Mouse (Mus musculus) megakaryocyte progenitor cell, adult 5-6 weeks (primary cell): Measurements from ENCODE around the gene Gse1. TPM values are rescaled to one million over a fixed set of nuclear protein-coding genes. Genes with fewer than 3 reads are reported as not detected.
"Not testable (repeated sequence)": the region's sequence is repeated elsewhere in the genome, so short reads cannot be mapped to it uniquely, and the experiment has no call there.

Experiments used
- ATAC-seq: replicated peaks from 2 replicates; pipeline ENCODE4 v1.8.0; 2016; ENCODE audit warnings: mild to moderate bottlenecking, moderate TSS enrichment, inconsistent platforms; ENCODE audit not compliant: poor library complexity
- total RNA-seq, 2 experiments: library from RNA; stranded (forward) in 1 of 2; stranded (reverse) in 1 of 2; fragments of 157-497, 149-512 nt in 1 of 2; fragments of 200-1000 nt in 1 of 2; gene quantifications; 2 replicates each; pipeline versions ENCODE4 v1.2.3 to v1.2.4; 2015 to 2017

The Gse1 gene
- total RNA-seq, 2 experiments from 2014 or later = 11.2 to 32.6 TPM

DNA sequence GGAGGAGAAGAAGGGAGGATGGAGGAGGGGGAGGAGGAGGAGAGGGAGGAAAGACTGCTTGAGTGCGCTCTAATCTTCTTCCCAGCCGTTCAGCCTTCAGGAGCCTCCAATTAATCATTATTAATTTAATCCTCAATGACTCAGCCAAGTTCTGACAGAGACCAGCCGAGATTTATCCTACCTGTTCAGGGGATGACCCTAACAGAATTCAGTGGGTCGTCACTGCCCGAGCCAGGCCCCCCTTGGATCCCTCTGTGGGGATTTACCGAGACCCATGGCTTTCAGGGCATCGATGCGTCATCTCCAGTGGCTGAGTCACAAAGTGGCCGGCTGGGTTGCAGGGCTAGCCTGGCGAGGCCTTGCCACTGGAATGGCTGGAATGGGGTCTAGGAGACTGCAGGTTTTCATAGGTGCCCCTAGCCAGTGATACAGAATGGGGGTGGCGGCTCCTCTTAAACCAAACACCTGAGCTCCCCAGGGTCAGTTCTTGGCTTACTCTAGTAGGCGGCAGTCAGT lies 90.3 kb downstream of the Gse1 start:
- ATAC-seq = no peak

DNA sequence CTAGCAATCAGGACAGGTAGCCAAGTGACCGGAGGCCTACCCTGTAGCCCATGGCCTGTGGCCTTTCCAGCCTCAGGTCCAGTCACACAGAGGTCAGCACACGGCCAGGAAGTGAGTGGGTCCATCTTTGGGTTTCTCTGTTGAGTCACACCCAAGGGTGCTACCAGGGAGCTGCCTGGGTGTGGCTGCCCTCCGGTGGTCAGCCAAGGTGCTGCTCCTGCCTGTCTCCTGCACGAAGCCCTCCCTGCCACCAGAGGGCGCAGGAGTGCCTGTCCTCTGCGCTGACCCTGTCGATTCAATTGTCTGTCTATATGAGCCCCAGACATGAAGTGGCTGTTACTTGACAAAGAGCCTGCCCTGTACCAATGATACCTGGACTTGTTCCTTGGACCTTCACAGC lies 91.2 kb downstream of the Gse1 start:
- peak; percentile 93 for ATAC-seq

DNA sequence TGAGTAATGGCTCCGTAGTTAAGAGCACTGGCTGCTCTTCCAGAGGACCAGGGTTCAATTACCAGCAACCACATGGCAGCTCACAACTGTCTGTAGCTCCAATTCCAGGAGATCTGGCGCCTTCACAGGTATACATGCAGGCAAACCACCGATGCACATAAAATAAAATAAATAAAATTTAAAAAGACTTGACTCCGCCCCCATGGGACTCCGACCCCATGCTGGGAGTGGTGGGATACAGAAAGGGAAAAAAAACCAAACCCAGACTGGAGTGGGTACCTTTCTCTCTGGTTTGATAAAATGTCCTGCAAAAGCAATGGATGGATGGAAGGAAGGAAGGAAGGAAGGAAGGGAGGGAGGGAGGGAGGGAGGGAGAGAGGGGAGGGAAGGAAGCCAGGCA lies 91.9 kb downstream of the Gse1 start:
- ATAC-seq = no peak

GRCm38 (mm10) chr8:120321724-120322123 lies 93.5 kb downstream of the Gse1 start:
- no peak for ATAC-seq

GRCm38 (mm10) chr8:120322956-120323448 lies 94.7 kb downstream of the Gse1 start:
- ATAC-seq = peak; percentile 28

- no peak for ATAC-seq
Observed at GRCm38 (mm10) chr8:120324555-120324954, 96.3 kb downstream of the Gse1 start.

DNA sequence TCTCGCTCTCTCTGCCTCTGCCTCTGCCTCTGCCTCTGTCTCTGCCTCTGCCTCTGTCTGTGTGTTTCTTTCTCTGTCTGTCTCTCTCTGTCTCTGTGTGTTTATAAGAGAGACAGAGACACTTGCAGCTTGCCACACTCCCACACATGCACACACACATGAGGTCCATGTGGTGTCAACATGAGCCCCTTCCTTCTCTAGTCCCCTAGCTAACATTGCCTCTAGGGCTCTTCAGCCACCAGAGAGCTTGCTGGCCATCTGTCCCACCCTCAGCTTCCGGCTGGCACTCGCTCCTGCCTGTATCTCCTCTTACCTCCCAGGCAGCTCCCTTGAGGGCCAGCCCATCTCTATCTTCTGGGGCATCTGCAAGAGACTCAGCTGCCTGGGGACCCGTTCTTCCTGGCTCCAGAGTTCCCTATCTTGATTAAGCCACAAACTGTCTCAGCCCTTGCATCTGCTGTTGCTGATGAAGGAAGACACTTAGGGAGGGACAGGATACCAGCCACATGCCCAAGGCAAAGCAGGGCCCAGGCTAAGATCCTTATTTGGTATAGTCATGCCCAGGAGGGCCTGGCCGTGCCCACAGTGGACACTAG lies 97.0 kb downstream of the Gse1 start:
- ATAC-seq = peak; percentile 67

- peak; percentile 35 for ATAC-seq
Observed at GRCm38 (mm10) chr8:120327131-120327554, 98.9 kb downstream of the Gse1 start.

DNA sequence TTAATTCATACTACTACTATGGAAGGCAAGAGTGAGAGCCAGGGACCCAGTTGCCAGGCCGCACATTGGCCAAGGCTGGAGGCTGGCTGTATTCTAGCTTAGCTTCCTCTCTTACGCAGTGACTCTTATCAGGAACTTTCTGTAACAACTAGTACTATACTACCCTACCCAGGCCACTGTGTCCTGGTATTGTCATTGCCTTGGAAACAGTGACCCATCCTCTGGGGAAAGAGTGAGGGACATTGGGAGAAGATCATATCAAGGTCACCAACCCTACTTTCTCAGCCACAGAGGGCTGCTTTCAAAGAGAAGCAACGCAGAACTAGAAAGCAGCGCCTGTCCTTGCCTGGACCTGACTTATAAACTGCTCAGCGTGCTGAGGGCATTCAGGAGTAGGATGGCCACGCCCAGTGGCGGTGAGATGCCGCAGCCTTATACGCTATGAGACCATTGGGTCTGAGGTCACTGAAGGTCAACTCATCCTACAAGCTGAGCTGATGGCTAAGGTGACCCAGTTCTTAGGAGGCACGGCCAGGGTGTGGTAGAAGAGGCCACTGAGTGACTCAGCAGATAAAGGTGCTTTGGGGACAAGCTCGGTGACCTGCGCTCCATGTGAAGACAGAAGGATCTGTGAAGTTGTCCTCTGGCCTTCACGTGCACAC lies 100.2 kb downstream of the Gse1 start:
- ATAC-seq = 0 out of 2 replicates have a peak, but pooled peaks have one; percentile 4

DNA sequence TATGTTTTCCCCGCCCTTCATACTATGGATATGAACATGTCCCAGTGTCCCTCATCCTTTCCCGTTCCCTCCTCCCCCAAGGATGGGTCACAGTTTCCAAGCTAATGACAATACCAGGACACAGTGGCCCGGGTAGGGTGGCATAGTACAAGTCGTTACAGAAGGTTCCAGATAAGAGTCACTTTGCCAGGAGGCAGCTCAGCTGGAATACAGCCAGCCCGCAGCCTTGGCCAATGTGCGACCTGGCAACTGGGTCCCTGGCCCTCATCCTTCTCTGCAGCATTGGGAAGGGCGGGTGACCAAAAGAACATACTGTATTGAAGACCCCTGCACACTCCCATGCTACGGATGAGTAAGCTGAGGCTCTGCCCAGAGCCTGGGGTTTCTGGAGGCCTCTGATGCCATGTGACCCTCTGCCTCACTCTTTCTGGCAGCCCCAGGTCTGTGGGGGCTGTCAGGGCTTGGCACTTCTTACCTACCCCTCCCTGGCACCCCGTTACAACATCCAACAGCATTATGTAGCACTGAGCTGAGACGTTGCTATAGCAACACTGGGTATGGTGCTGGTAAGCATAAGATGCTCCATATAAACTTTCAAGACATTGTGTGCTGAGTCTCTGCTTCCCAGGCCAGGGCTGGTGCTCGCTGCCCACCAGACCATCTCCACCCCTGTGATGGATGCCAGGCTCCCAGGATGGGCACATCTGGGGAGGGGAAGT lies 100.9 kb downstream of the Gse1 start:
- 0 out of 2 replicates have a peak, but pooled peaks have one; percentile 6 for ATAC-seq

DNA sequence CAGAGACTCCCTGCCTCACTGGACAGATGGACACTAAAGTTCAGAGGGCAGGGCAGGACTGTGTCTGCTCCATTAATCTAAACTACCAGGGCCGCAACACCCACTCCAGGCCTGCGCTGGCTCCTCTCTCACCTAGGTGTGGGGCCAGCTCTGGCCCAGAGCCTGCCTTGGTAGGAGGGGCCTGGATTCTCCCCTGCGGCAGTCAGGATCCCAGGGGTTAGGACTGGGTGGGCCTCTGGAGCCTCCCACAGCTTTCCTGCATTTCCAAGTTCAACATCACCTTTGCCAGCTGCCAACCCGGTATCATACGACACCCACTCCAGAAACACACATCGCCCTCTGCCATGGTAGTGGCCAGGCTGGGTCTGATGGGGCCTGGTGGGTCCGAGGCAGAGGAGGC lies 102.8 kb downstream of the Gse1 start:
- ATAC-seq = no peak

DNA sequence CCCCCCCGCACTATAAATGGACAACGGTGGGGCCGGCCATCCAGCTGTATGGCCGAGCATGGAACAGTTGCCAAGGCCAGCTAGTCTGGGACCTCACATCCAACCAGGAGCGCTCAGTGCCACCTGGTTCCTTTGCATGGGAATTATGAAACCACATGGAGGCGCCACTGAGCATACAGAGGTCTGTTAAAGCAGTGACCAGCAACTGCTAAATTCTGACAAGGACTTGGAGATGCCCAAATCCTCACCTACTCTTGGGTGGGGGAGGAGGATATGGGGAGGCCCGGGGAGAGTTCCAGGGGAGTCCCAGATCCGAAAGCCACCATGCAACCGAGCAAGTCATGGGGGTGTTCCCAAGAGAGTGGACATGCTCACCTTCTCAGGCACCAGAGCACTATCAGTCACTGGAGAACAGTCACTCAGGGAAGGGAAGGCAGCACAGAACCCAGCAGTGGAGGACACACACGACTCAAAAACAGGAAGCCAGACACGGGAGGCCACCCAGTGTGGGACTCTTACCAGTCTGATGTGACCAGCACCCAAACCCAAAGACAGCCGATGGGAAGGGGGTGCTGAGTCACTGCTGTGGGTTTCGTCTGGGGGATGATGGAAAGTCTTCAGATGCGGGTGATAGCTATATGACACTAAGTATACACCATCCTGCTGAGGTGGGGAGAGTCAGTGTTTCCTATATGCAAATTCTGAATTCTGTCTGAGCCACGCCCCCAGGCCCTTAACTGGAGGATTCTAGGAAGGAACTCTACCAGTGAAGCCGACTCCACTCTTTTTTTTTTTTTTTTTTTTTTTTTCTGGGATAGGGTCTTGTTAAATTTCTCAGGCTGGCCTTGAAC lies 104.3 kb downstream of the Gse1 start:
- ATAC-seq = peak; percentile 42

DNA sequence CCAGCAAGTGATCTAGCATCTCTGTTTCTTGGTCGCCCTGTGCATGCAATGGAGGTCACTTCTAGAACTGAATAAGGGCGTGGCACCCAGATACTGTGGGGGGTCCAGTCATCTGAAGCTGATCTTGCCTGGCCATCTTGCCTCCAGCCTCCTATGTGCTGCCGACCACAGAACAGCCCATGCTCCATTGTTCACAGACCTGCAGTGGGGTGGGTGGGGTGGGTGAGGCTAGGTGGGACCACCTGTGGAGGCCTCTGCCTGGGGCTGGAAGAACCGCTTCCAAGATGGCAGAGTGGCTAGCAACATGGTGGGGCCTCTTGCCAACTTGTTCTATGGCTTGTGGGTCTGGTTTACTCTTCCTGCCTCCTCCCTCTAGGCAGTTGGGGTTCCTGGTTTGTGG lies 105.4 kb downstream of the Gse1 start:
- no peak for ATAC-seq

GRCm38 (mm10) chr8:120334261-120334660 lies 106.0 kb downstream of the Gse1 start:
- not testable (repeated sequence) for ATAC-seq

GRCm38 (mm10) chr8:120334878-120335261 lies 106.6 kb downstream of the Gse1 start:
- ATAC-seq = peak; percentile 9

DNA sequence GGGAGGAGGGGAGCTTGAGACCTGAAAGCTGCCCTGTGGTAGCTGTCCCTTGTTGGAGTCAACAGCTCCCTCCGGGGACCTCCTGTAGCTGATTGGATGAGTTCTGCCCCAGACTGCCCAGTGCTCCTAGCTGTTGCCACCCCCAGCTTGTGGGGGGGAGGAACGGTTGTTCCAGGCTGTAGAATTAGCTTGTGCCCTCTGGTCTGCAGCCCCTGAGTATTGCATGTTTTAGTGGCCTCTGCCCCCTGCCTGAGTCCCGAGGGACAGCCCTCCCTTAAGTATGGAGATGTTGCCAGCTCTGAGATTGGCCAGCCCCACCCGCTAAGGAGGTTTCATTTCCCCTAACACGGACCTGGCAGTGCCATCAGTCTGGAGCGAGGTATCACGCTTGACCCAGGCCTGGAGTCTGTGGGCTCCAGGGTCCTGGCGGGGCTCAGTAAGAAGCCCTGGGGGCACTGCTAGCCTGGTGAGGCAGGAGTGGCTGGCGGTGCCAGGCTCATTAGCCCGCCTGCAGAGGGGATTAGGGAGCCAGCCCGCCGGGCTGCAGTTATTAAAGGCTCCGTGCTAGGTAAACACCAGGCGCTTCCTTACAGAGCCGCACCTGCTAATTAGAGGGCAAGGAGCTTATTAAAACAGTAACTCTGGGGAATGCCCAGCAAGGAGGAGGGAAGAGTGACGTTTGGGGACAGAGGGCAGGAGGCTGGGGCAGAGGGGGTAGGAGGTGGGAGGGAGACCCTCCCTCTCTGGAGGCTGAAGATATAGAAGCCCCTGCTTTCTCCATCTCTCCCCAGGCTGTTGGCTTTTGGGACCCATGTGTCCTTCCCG lies 107.2 kb downstream of the Gse1 start:
- peak; percentile 37 for ATAC-seq

GRCm38 (mm10) chr8:120336087-120336380 lies 107.8 kb downstream of the Gse1 start:
- ATAC-seq = peak; percentile 16; the same call in 1 of the 2 replicates

DNA sequence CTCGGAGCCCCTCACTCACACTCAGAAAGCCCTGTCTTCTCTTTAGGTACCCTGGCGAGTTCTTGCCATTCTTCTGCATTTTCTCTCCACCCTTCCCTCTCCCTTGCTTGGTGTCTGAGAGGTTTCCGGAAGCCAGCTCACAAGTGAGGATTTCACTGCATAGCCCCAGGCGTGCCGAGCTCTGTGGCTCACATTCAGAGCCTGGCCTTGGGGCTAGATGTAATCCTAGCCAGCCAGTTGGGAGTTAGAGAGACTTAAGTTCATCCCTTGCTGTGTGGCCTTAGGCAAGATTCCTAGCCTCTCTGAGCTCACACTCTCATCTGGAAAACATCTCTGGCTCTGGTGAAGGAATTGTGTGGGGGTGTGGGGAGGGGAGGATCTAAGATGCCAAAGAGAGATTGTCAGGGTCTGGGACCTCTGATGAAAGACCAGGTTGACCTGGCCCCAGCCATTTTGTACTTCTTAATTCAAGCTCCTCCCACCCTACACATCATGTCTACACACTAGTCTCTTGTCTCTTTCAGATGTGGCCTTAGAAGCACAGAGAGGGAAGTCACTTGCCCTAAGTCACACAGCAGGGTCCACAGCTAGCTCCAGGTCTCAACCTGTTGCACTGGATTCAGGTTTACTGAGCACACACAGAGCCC lies 108.8 kb downstream of the Gse1 start:
- no peak for ATAC-seq

GRCm38 (mm10) chr8:120337627-120338026 lies 109.4 kb downstream of the Gse1 start:
- no peak for ATAC-seq

GRCm38 (mm10) chr8:120338678-120339077 lies 110.4 kb downstream of the Gse1 start:
- ATAC-seq = no peak
